Mouse (Mus musculus) heart, embryonic 11.5 days (tissue): ENCODE measurements around the gene Olfr1417. TPM values are rescaled to one million over a fixed set of nuclear protein-coding genes. Genes with fewer than 3 reads are reported as not detected.

ENCODE experiments used
- ATAC-seq: fragments of 200-750 bp; cut with Nextera tagmentation; replicated peaks from 2 replicates; pipeline ENCODE4 v1.8.0; 2017; ENCODE audit warnings: moderate library complexity; ENCODE audit not compliant: insufficient number of reproducible peaks, low FRiP score, low TSS enrichment
- H3K27ac ChIP-seq: fragments of 300-500 bp; sonication (generic); 2 replicates; pipeline ENCODE4 v1.5.1; 2014; ENCODE audit warnings: mild to moderate bottlenecking, low read depth, low read length
- H3K27me3 ChIP-seq: fragments of 300-500 bp; sonication (generic); 2 replicates; pipeline ENCODE4 v1.6.1; 2014; ENCODE audit warnings: mild to moderate bottlenecking, low read length, mixed read lengths; ENCODE audit not compliant: control insufficient read depth, insufficient read depth
- H3K36me3 ChIP-seq: fragments of 300-500 bp; sonication (generic); 2 replicates; pipeline ENCODE4 v1.6.1; 2014; ENCODE audit warnings: mild to moderate bottlenecking, low read length, moderate library complexity, mixed read lengths; ENCODE audit not compliant: control insufficient read depth, insufficient read depth
- H3K4me1 ChIP-seq: fragments of 300-500 bp; sonication (generic); 2 replicates; pipeline ENCODE4 v1.6.1; 2014; ENCODE audit warnings: low read length; ENCODE audit not compliant: control insufficient read depth, insufficient read depth
- H3K4me2 ChIP-seq: fragments of 300-500 bp; sonication (generic); 2 replicates; pipeline ENCODE4 v1.6.1; 2014; ENCODE audit warnings: mild to moderate bottlenecking, moderate library complexity
- H3K4me3 ChIP-seq: fragments of 300-500 bp; sonication (generic); 2 replicates; pipeline ENCODE4 v1.5.1; 2014; ENCODE audit warnings: low read depth, low read length
- H3K9ac ChIP-seq: fragments of 300-500 bp; sonication (generic); 2 replicates; pipeline ENCODE4 v1.6.1; 2014; ENCODE audit warnings: mild to moderate bottlenecking, low read depth, low read length, moderate library complexity
- H3K9me3 ChIP-seq: fragments of 300-500 bp; sonication (generic); replicated peaks from 2 replicates; pipeline ENCODE4 v1.6.1; 2016; ENCODE audit warnings: low read length; ENCODE audit not compliant: control insufficient read depth
- WGBS: fragments of 180-500 bp; shearing (Covaris S2); extraction: QIAGEN DNeasy Blood & Tissue Kit; methylation state at CpG from one replicate; pipeline ENCODE4 v1.1.7; 2014; ENCODE audit not compliant: insufficient replicate concordance; 5-methylcytosine and 5-hydroxymethylcytosine counted together
- polyA plus RNA-seq: library from polyadenylated mRNA; unstranded; fragments of >200 nt; fragmentation: Nextera tagmentation; extraction: Ambion mirVana; gene quantifications from 2 replicates; pipeline ENCODE4 v1.2.1, GENCODE M21; 2014

Gene Olfr1417
- polyA plus RNA-seq, 1 experiment from 2014 or later = not detected

DNA sequence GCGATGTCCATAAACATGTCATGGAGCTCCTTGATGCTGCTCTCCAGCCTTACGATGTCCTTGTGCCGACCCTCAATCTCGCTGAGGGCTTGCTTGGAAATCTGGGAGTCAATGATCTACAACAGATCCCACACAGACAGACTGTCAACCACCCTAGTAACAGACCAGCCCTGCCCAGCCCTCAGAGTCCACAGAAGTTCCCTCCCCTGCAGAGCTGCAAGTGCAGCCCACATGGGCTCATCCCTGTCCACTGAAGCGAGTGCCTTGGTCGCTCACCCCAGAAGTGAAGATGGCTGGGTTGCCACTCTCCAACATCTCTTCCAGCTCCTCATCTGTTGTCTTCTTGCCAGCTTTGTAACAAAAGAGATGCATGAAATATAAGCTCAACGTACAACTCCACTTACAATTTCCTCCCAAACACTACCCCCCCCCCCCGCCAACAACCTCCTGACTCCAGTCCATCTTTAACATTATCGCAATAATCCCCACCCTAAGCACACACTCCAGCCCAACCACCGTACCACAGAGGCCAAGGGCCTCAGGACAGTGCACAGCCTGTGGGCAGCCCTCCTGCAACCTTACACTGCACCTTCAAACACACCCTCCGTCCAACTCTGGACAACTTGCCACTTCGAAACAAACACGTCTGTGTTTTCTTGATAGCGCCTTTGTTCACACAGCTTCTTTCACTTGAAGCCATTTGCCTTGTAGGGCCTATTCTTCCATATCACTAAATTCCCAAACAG, 53.4 kb downstream of the Olfr1417 start:
- WGBS = 85% methylated on average over 14 of the region's 14 CpGs
- no peak overlapping the region for H3K27ac ChIP-seq
- no peak for ATAC-seq
- no peak overlapping the region for H3K4me2 ChIP-seq
- H3K9ac ChIP-seq = no peak overlapping the region
- no peak overlapping the region for H3K4me3 ChIP-seq
- no peaks in the 10 kb centered on the region for H3K36me3 ChIP-seq
- no peaks in the 10 kb centered on the region for H3K9me3 ChIP-seq
- no peaks in the 10 kb centered on the region for H3K4me1 ChIP-seq
- no peaks in the 10 kb centered on the region for H3K27me3 ChIP-seq

- WGBS = 58% methylated on average over 7 of the region's 7 CpGs
- no peaks in the 10 kb centered on the region for H3K27me3 ChIP-seq
- H3K9ac ChIP-seq = no peak overlapping the region
- no peaks in the 10 kb centered on the region for H3K4me1 ChIP-seq
- no peak overlapping the region for H3K4me3 ChIP-seq
- H3K4me2 ChIP-seq = no peak overlapping the region
- no peak overlapping the region for H3K27ac ChIP-seq
- ATAC-seq = no peak
- H3K36me3 ChIP-seq = peaks cover 2% of the 10 kb centered on the region; the same call in 1 of the 2 replicates
- no peaks in the 10 kb centered on the region for H3K9me3 ChIP-seq
Observed at GRCm38 (mm10) chr19:11777191-11777865, 61.7 kb downstream of the Olfr1417 start.

Other genes starting within 250 kb of the Olfr1417 start
- 0.87 and 1.1 TPM in 2 replicates for gene Ms4a6d, start 234.4 kb downstream of the Olfr1417 start, polyA plus RNA-seq
- gene Ms4a2, start 215.5 kb downstream of the Olfr1417 start, polyA plus RNA-seq = 0.24 TPM in 1 of 2 replicates, not detected in the other
- gene Ms4a3, start 198.4 kb downstream of the Olfr1417 start, polyA plus RNA-seq = 0.39 TPM in 1 of 2 replicates, not detected in the other
- gene Oosp2, start 178.7 kb downstream of the Olfr1417 start, polyA plus RNA-seq = not detected in 2 replicates
- gene Oosp1, start 148.1 kb downstream of the Olfr1417 start, polyA plus RNA-seq = not detected in 2 replicates
- not detected in 2 replicates for gene Oosp3, start 142.2 kb downstream of the Olfr1417 start, polyA plus RNA-seq
- not detected in 2 replicates for gene Gif, start 91.7 kb downstream of the Olfr1417 start, polyA plus RNA-seq
- gene Mrpl16, start 68.8 kb downstream of the Olfr1417 start, polyA plus RNA-seq = 78.5 and 82.0 TPM in 2 replicates
- 8.3 and 9.9 TPM in 2 replicates for gene Stx3, start 19.8 kb downstream of the Olfr1417 start, polyA plus RNA-seq
- not detected in 2 replicates for gene Olfr1418, start 21.8 kb upstream of the Olfr1417 start, polyA plus RNA-seq
- not detected in 2 replicates for gene Olfr1419, start 35.9 kb upstream of the Olfr1417 start, polyA plus RNA-seq
- gene Olfr1420, start 47.3 kb upstream of the Olfr1417 start, polyA plus RNA-seq = 0.29 TPM in 1 of 2 replicates, not detected in the other
- 22.9 and 23.3 TPM in 2 replicates for gene Patl1, start 73.2 kb upstream of the Olfr1417 start, polyA plus RNA-seq
- 8.6 and 11.8 TPM in 2 replicates for gene Osbp, start 126.7 kb upstream of the Olfr1417 start, polyA plus RNA-seq
- not detected in 2 replicates for gene Olfr1423, start 202.1 kb upstream of the Olfr1417 start, polyA plus RNA-seq
- gene Olfr1424, start 223.5 kb upstream of the Olfr1417 start, polyA plus RNA-seq = not detected in 2 replicates
- gene Olfr1425, start 238.5 kb upstream of the Olfr1417 start, polyA plus RNA-seq = not detected in 2 replicates